ENCODE assay signal across 10 mouse cellular contexts in the genomic region with DNA sequence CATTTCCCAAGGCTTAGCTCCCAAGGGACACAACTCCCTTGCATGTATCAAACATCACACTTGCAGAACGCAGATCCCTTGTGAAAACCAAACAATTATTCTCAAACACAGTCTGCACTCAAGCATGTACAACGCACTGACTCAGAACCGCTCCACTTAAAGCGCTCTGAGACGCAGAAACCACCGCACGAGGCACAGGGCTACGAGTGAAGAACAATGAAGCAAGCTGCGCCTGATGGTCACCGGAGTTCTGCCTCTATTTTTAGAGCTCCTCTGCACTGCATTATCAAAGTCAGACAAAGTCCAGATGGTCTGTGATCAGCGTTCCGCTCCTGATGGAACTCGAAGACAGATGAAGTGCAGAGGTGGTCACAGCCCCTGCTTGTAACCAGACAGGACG. TPM values are rescaled to one million over a fixed set of nuclear protein-coding genes. Genes with fewer than 3 reads are reported as not detected.
DNase-seq lines count a peak whose midpoint lies in the region; ATAC-seq lines count a peak whose summit lies in the region.
"Had no signal": no experiment of that assay in that cellular context is flagged by ENCODE, and none has a peak within 500 bp of the region (broad histone marks: within the 10 kb centered on the region; RNA-seq: fewer than 3 reads in every experiment).

No protein-coding gene starts in this region.

- no peaks in the 10 kb centered on the region for H3K27me3 ChIP-seq in kidney, embryonic 15.5 days
- H3K27me3 ChIP-seq in heart, embryonic 16.5 days (ENCODE audit: control insufficient read depth, insufficient read depth, low read length): no peaks in the 10 kb centered on the region
- H3K27me3 ChIP-seq in midbrain, embryonic 15.5 days (replicated peaks): no peaks in the 10 kb centered on the region
- H3K27me3 ChIP-seq: CH12.LX had no signal

- ATAC-seq in kidney, embryonic 15.5 days (replicated peaks; ENCODE audit: low FRiP score): peak; percentile 46; the same call in 1 of the 2 replicates
- peak; percentile 92 for ATAC-seq in heart, embryonic 16.5 days (replicated peaks; ENCODE audit: extremely low read depth, insufficient read depth, low FRiP score)
- ATAC-seq in midbrain, embryonic 15.5 days (replicated peaks): peak; percentile 84

- 0 out of 2 replicates have a peak, but pooled peaks cover 4% of the 10 kb centered on the region for H3K36me3 ChIP-seq in kidney, embryonic 15.5 days
- peaks cover 3% of the 10 kb centered on the region; the same call in 1 of the 2 replicates for H3K36me3 ChIP-seq in heart, embryonic 16.5 days (ENCODE audit: control insufficient read depth, insufficient read depth)
- H3K36me3 ChIP-seq in midbrain, embryonic 15.5 days (replicated peaks): no peaks in the 10 kb centered on the region

- no peaks in the 10 kb centered on the region for H3K9me3 ChIP-seq in kidney, embryonic 15.5 days (replicated peaks)
- H3K9me3 ChIP-seq in heart, embryonic 16.5 days (replicated peaks; ENCODE audit: control insufficient read depth, low read length): no peaks in the 10 kb centered on the region
- H3K9me3 ChIP-seq in midbrain, embryonic 15.5 days: no peaks in the 10 kb centered on the region

- no peak overlapping the region for H3K27ac ChIP-seq in kidney, embryonic 15.5 days
- peak overlapping the region; percentile 90 for H3K27ac ChIP-seq in heart, embryonic 16.5 days (ENCODE audit: low read length)
- H3K27ac ChIP-seq in midbrain, embryonic 15.5 days: no peak overlapping the region
- H3K27ac ChIP-seq: macrophage had no signal

- H3K4me3 ChIP-seq in kidney, embryonic 15.5 days (replicated peaks): no peak overlapping the region
- peak overlapping the region; percentile 25; the same call in 1 of the 2 replicates for H3K4me3 ChIP-seq in heart, embryonic 16.5 days (ENCODE audit: low read length)
- H3K4me3 ChIP-seq in midbrain, embryonic 15.5 days: peak overlapping the region; percentile 28

- no peak for DNase-seq in kidney, adult 18-20 months
- peak; percentile 50 for DNase-seq in embryo, embryonic 10.5 days (ENCODE audit: low spot score)
- no peak for DNase-seq in cerebellum, adult 11-12 months
- DNase-seq in left cerebral cortex, adult 8-10 months (ENCODE audit: low spot score in 2 of 2): no peak
- DNase-seq in adrenal gland, postnatal 14 days: no peak

- WGBS in kidney, embryonic 15.5 days: 56% methylated on average over 14 of the region's 14 CpGs
- WGBS in heart, embryonic 16.5 days: 22% methylated on average over 14 of the region's 14 CpGs
- 35% methylated on average over 14 of the region's 14 CpGs for WGBS in midbrain, embryonic 15.5 days

- no peaks in the 10 kb centered on the region for H3K4me1 ChIP-seq in kidney, embryonic 15.5 days
- H3K4me1 ChIP-seq in heart, embryonic 16.5 days (ENCODE audit: control insufficient read depth, insufficient read depth, low read length): peaks cover 26% of the 10 kb centered on the region
- H3K4me1 ChIP-seq in midbrain, embryonic 15.5 days: peaks cover 8% of the 10 kb centered on the region; the same call in 1 of the 2 replicates

- H3K9ac ChIP-seq in kidney, embryonic 15.5 days: no peak overlapping the region
- peak overlapping the region; percentile 27 for H3K9ac ChIP-seq in heart, embryonic 16.5 days (ENCODE audit: low read length)
- 0 out of 2 replicates have a peak overlapping the region, but pooled peaks have one; percentile 3 for H3K9ac ChIP-seq in midbrain, embryonic 15.5 days

- peak overlapping the region; percentile 24 for H3K4me2 ChIP-seq in kidney, embryonic 15.5 days
- H3K4me2 ChIP-seq in heart, embryonic 16.5 days (ENCODE audit: low read depth, low read length): peak overlapping the region; percentile 44
- H3K4me2 ChIP-seq in midbrain, embryonic 15.5 days: peak overlapping the region; percentile 45

RNA-seq across cellular contexts. Expression of gene Antxr2, which starts 50.4 kb away (rescaled TPM):
- polyA plus RNA-seq in kidney, embryonic 15.5 days (2015; fragmentation: Nextera tagmentation; extraction: Ambion mirVana): 18.8 TPM in 2 replicates
- polyA plus RNA-seq in heart, embryonic 16.5 days (2015; fragmentation: Nextera tagmentation; extraction: Ambion mirVana): 58.2 and 63.7 TPM in 2 replicates
- 2.8 and 3.0 TPM in 2 replicates for polyA plus RNA-seq in midbrain, embryonic 15.5 days (2015; fragmentation: Nextera tagmentation; extraction: Ambion mirVana)
- total RNA-seq in left cerebral cortex, adult 8-10 months (2022): 1 to 10 TPM; 1.4 to 2.7 (median 1.7) TPM
- 23.9 and 32.8 TPM in 2 replicates for total RNA-seq in adrenal gland, postnatal 14 days (2021)
